Mouse (Mus musculus): ENCODE measurements around the gene Slco2b1. TPM values are rescaled to one million over a fixed set of nuclear protein-coding genes. Genes with fewer than 3 reads are reported as not detected.

Gene Slco2b1
- total RNA-seq, 2 experiments from 2014 or later: 9.9 to 10.2 TPM

DNA sequence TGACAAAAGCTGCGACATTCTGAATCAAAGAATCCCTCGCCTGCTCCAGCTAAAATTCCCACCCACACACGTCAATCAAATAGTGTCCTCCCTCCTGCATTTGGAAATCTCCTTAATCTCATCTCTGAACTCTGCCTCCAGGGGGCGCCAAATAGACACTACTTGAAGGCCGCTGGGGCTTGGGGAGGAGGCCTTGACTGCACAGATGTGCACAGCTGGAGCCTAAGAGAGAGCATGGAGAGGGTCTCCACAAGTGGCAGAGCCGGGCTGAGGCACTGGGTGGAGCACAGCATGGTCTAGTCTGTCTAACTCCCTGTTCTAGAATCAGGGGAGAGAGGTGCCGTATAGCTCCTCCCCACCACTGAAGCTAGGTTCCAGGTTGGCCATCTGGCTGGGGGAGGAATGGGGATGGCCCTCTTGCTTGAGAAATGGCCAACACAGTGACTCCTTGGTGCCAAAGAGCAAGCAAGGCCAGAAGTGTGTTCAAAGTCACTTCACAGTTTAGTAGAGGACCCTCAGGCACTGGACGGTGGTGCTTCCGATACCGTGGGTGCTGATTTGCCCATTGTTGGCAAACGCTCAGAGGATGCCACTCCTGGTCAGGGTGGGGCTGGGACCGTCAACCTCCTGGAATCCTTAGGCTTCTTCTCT lies 51.6 kb downstream of the Slco2b1 start:
- intact Hi-C loops (cut with DNase I): no loop called here
- DNase-seq: peak; percentile 80

DNA sequence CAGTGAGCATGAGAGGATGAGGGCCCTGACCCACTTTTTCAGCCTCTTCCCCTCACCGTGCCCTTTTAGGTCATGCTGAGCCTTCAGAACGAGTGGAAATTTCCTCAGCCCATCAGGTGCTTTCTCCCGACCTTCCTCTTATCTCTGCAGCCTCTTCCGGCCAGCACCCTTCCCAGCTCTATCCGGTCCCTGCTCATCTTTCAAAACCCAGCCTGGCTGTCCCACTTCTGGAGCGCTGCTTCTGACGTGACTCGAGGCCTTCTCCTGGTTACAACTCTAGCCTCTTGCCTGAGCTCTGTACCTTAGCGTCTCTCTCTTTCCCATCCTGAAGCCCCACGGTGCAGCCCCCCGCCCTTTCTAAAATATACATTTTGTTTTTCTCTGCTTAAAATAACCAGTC lies 56.9 kb downstream of the Slco2b1 start:
- no peak for DNase-seq
- intact Hi-C loops (cut with DNase I): no loop called here

DNA sequence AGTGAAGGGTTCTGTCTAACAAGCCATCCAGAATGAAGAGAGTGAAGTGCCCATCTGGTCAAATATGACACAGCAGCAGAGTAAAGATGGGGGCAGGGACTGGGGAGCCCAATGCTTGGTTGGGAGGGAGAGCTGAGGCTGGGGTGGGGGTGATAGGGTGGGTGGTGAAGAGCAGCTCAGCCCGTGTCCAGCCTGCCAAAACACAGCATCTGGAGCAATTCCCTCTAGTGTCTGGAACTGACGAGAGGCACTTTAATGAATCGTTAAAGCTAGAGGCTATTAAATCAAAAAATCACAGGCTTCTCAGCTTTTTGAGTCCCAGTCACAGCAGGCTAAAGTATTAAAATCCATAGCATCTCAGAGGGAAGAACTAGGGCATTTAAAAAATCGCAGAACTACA lies 61.6 kb downstream of the Slco2b1 start:
- no peak for DNase-seq
- intact Hi-C loops (cut with DNase I): no loop called here

GRCm38 (mm10) chr7:99648623-99649022 lies 62.5 kb downstream of the Slco2b1 start:
- DNase-seq: peak; percentile 59
- intact Hi-C loops (cut with DNase I): no loop called here

- no peak for DNase-seq
- intact Hi-C loops (cut with DNase I): no loop called here
These were observed 66.4 kb downstream of the Slco2b1 start for GRCm38 (mm10) chr7:99644701-99645100.

DNA sequence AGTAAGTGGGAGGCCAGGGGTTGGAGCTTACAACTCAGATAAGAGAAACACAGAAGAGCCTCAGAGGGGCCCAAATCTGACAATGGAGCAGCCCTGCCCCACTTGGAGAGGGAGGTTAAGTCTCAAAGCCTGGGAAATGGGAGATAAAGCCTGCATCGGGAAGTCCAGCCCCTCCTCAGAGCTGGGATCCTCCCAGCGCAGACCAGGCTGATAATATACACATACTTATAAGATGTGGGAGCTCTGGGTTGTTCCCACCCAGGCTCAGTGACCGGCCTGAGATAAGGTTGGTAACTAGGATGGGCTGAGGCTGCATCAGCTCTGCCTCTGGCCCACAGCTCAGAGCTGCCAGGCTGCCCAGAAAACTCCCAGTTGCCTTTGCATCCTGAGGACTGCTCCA lies 69.1 kb downstream of the Slco2b1 start:
- intact Hi-C loops (cut with DNase I): no loop called here
- no peak for DNase-seq

DNA sequence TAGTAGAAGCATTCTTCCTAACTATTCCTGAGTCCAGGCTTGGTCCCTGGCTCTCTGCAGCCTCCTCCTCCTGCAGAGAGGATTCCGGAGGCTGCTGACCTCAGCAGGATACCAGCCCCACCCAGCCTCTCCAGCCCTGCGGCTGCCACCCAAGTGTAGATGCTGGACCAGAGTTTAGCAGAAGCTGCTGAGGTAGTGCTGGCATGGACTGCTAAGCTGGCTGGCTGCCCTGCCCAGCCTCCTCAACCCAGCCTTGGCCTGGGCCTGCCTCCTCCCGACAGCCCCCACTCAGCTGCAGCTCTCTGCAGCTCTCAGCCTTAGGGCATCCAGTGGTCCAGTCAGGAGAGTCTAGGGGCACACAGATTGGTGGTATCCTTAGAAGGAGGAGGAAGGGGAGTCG lies 69.9 kb downstream of the Slco2b1 start:
- intact Hi-C loops (cut with DNase I): no loop called here
- peak; percentile 80 for DNase-seq

GRCm38 (mm10) chr7:99633966-99634665 lies 77.0 kb downstream of the Slco2b1 start:
- intact Hi-C loops (cut with DNase I): loop anchor here (5.0 kb wide), 1 partner anchor 148 kb away; no protein-coding TSS in a partner anchor
- DNase-seq: no peak

DNA sequence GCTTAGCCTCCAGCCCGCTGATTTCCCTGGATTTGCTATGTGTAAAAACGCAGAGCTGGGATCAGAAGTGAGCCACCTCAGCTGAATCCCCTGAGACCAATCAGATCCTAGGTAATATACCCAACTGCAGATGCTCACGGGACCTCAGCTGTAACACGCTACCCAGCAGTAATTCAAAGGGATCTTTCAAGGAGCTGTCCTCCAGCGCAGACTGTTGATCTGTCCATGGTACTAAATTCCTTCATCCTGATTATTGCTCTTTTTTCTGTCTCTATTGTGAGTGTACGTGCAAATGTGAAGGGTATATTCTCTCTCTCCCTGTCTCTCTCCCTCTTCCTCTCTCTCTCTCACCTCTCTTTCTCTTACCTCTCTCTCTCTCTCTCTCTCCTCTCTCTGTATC lies 78.9 kb downstream of the Slco2b1 start:
- no peak for DNase-seq
- intact Hi-C loops (cut with DNase I): loop anchor here (5.0 kb wide), 1 partner anchor 150 kb away; no protein-coding TSS in a partner anchor

- DNase-seq: no peak
- intact Hi-C loops (cut with DNase I): no loop called here
These were observed 83.8 kb downstream of the Slco2b1 start for GRCm38 (mm10) chr7:99627366-99627765.

DNA sequence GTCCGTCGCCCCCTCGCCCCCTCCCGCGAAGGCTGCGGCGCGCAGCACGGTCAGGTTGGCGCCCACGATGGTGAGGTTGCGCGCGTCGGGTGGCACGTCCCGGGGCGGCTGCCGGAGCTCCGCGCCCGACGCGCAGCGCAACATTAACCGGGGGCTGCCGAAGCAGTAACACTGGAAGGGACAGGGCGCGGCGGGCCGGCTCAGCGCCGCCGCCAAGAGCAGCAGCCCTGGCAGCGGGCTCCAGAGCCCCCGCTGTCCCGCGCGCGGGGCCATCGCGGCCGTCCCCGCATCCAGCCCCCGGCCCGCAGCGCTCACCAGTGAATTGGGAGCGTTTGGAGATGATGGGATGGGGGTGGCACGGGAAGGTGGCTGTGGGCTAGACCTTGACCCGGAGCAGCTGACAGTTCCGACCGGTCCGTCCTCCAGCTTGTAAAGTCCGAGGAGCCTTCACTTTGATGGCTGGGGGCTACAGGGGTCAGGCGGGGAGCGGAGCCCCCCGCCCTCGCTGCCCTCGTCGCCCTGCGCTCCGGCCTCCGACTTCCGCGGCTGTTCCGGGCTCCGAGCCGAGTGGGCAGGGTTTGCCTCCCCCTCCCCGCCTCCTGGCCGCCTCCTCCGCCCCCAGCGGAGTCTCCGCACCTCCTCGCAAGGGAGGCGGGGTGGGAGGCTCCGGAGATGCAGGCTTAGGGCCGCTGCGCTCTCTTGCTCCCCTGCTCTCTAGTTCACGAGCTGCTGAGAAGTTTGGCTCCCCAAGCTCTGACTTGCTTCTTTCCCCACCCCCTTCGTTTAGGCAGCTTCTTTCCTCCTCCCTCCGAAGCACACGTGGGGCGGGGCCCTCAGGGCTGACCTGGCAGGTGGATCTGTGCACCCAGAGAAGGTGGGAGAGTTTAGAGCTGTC lies 84.5 kb downstream of the Slco2b1 start, which contains the start of gene Tpbgl:
Gene Tpbgl, minus strand, starts transcription at position 728 of the 895 bp plus-strand sequence.
- intact Hi-C loops (cut with DNase I): no loop called here
- peak; percentile 56 for DNase-seq

GRCm38 (mm10) chr7:99625722-99626375 lies 85.3 kb downstream of the Slco2b1 start:
- DNase-seq: peak; percentile 85
- intact Hi-C loops (cut with DNase I): no loop called here

DNA sequence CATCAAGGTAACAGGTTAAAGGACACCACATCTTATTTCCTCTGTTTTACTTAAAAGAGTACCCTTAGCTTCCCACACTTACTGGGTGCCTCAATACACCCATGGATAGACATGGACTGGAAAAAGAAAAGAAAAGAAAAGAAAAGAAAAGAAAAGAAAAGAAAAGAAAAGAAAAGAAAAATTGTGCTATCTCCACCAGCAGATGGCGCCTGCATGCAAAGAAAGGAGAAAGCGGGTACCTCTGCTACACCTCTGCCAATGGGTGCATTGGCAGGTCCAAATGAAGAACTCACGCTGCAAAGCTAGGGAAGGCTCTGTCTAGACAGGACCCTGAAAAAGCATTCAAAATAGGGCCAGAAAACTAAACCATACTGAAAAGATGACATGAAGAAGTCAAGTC lies 92.3 kb downstream of the Slco2b1 start:
- peak; percentile 41 for DNase-seq
- intact Hi-C loops (cut with DNase I): loop anchor here (2.0 to 5.0 kb wide), 2 partner anchors 180 to 258 kb away; no protein-coding TSS in a partner anchor

DNA sequence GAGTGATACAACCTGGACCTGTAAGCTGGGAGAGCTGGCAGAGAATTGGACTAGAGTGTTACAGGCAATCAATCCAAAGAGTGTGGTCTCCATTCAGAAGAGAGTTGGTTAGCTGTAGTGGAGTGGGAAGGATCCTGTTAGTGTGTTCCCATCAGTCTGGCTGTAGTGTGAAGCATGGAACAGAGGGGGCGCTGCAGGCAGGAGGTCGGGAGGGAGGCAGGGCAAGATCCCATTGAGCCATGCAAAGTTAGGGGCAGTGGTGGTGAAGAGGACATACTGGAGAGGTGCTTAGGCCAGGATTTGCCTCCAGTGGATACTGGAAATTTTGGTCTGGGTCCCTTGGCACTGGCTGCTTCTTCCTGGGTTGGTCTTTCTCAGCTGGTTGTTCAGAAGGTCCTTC lies 92.9 kb downstream of the Slco2b1 start:
- no peak for DNase-seq
- intact Hi-C loops (cut with DNase I): loop anchor here (2.0 to 5.0 kb wide), 2 partner anchors 181 to 259 kb away; no protein-coding TSS in a partner anchor

Other genes starting within 250 kb of the Slco2b1 start
- 1 to 10 TPM; 4.8 to 5.8 TPM for gene Klhl35, start 245.3 kb downstream of the Slco2b1 start, total RNA-seq (2021)
- 100 to 1,000 TPM; 379 to 396 TPM for gene Rps3, start 227.6 kb downstream of the Slco2b1 start, total RNA-seq (2021)
- gene Arrb1, start 175.9 kb downstream of the Slco2b1 start, total RNA-seq (2021): 100 to 1,000 TPM; 147 to 150 TPM
- gene Tpbgl, start 84.2 kb downstream of the Slco2b1 start, total RNA-seq (2021): 1 to 10 TPM; 1.8 to 2.6 TPM
- gene Olfr520, start 18.9 kb upstream of the Slco2b1 start, total RNA-seq (2021): not detected
- not detected for gene Olfr521, start 52.2 kb upstream of the Slco2b1 start, total RNA-seq (2021)
- gene Neu3, start 117.1 kb upstream of the Slco2b1 start, total RNA-seq (2021): 1 to 10 TPM; 2.4 to 2.5 TPM
- gene Xrra1, start 147.8 kb upstream of the Slco2b1 start, total RNA-seq (2021): 1 to 10 TPM in 1 of 2 experiments, under 1 TPM in 1; 0.64 to 1.4 TPM
- gene Spcs2, start 152.1 kb upstream of the Slco2b1 start, total RNA-seq (2021): 10 to 100 TPM; 83.1 to 90.7 TPM

All from left cerebral cortex, postnatal 4 days (tissue).